ENCODE assay signal across 39 mouse cellular contexts in genomic region chr4:59125053-59125452, GRCm38 (mm10). TPM values are rescaled to one million over a fixed set of nuclear protein-coding genes. Genes with fewer than 3 reads are reported as not detected.
"Had no signal": no experiment of that assay in that cellular context is flagged by ENCODE, and none has a peak within 500 bp of the region (broad histone marks: within the 10 kb centered on the region; RNA-seq: fewer than 3 reads in every experiment).

No protein-coding gene starts in this region.

- H3K4me1 ChIP-seq: embryonic facial prominence, embryonic 10.5 days; embryonic facial prominence, embryonic 12.5 days; embryonic facial prominence, embryonic 13.5 days; embryonic facial prominence, embryonic 15.5 days; forebrain, embryonic 10.5 days; forebrain, embryonic 12.5 days; forebrain, embryonic 13.5 days; forebrain, embryonic 15.5 days had no signal

- DNase-seq: cerebellum, adult 9-10 months; cerebellum, adult 9-11 months; cerebellum, postnatal 10 days; cerebellum, postnatal 14 days; cerebellum, postnatal 25 days; cerebellum, postnatal 36 days; embryo, embryonic 11 days; forebrain, postnatal 0 days; gastrocnemius, adult 2 months; gastrocnemius, postnatal 10 days; gastrocnemius, postnatal 14 days; gastrocnemius, postnatal 25 days; gastrocnemius, postnatal 36 days; heart, adult 11 months; heart, adult 18-20 months; heart, adult 2 months had no signal

- H3K36me3 ChIP-seq: embryonic facial prominence, embryonic 10.5 days; embryonic facial prominence, embryonic 12.5 days; embryonic facial prominence, embryonic 13.5 days; embryonic facial prominence, embryonic 15.5 days; forebrain, embryonic 10.5 days; forebrain, embryonic 12.5 days; forebrain, embryonic 15.5 days had no signal

- H3K27me3 ChIP-seq: embryonic facial prominence, embryonic 12.5 days; embryonic facial prominence, embryonic 13.5 days; embryonic facial prominence, embryonic 15.5 days; forebrain, embryonic 12.5 days; forebrain, embryonic 13.5 days; forebrain, embryonic 15.5 days had no signal

- H3K9me3 ChIP-seq: embryonic facial prominence, embryonic 10.5 days; embryonic facial prominence, embryonic 12.5 days; embryonic facial prominence, embryonic 13.5 days; embryonic facial prominence, embryonic 15.5 days; forebrain, embryonic 10.5 days; forebrain, embryonic 12.5 days; forebrain, embryonic 13.5 days; forebrain, embryonic 15.5 days had no signal

- H3K27ac ChIP-seq: embryonic facial prominence, embryonic 10.5 days; embryonic facial prominence, embryonic 12.5 days; embryonic facial prominence, embryonic 13.5 days; embryonic facial prominence, embryonic 15.5 days; forebrain, embryonic 10.5 days; forebrain, embryonic 12.5 days; forebrain, embryonic 13.5 days; forebrain, embryonic 15.5 days; gastrocnemius, adult 2 months; heart, adult 2 months had no signal

- H3K4me3 ChIP-seq: embryonic facial prominence, embryonic 10.5 days; embryonic facial prominence, embryonic 12.5 days; embryonic facial prominence, embryonic 13.5 days; embryonic facial prominence, embryonic 15.5 days; erythroblast, embryonic 14.5 days; forebrain, embryonic 10.5 days; forebrain, embryonic 12.5 days; forebrain, embryonic 13.5 days; forebrain, embryonic 15.5 days; gastrocnemius, adult 2 months; heart, adult 2 months had no signal

- H3K9ac ChIP-seq: embryonic facial prominence, embryonic 12.5 days; embryonic facial prominence, embryonic 13.5 days; embryonic facial prominence, embryonic 15.5 days; forebrain, embryonic 12.5 days; forebrain, embryonic 13.5 days; forebrain, embryonic 15.5 days; forebrain, postnatal 0 days had no signal

RNA-seq across cellular contexts. Expression of gene AI481877, which starts 13.7 kb away (rescaled TPM):
- total RNA-seq: common myeloid progenitor, adult 5-6 weeks; forebrain, postnatal 0 days; gastrocnemius, adult 18-20 months; gastrocnemius, adult 2 months; gastrocnemius, adult 8-10 months; gastrocnemius, postnatal 10 days; gastrocnemius, postnatal 14 days; gastrocnemius, postnatal 25 days; gastrocnemius, postnatal 36 days; gastrocnemius, postnatal 4 days; granulocyte monocyte progenitor cell, adult 5-6 weeks; heart, adult 18-20 months; heart, adult 2 months; heart, adult 8-10 months had no signal
- polyA plus RNA-seq: cortical plate, adult 2 months; embryonic facial prominence, embryonic 10.5 days; embryonic facial prominence, embryonic 11.5 days; embryonic facial prominence, embryonic 12.5 days; embryonic facial prominence, embryonic 13.5 days; embryonic facial prominence, embryonic 14.5 days; embryonic facial prominence, embryonic 15.5 days; erythroblast, embryonic 14.5 days; forebrain, embryonic 10.5 days; forebrain, embryonic 11.5 days; forebrain, embryonic 12.5 days; forebrain, embryonic 13.5 days; forebrain, embryonic 14.5 days; forebrain, embryonic 15.5 days; forebrain, embryonic 16.5 days; forebrain, postnatal 0 days; frontal cortex, adult 2 months; gonadal fat pad, adult 2 months; heart, adult 2 months had no signal
